Mouse (Mus musculus) kidney, embryonic 14.5 days (tissue): Measurements from ENCODE around the gene Ap1g2. TPM values are rescaled to one million over a fixed set of nuclear protein-coding genes. Genes with fewer than 3 reads are reported as not detected.

ENCODE experiments used
- polyA plus RNA-seq: library from polyadenylated mRNA; unstranded; fragments of >200 nt; fragmentation: Nextera tagmentation; extraction: Ambion mirVana; gene quantifications from 2 replicates; pipeline ENCODE4 v1.2.1, GENCODE M21; 2014

Gene Ap1g2
- polyA plus RNA-seq, 1 experiment from 2014 or later, result 17.8 TPM

Other genes starting within 250 kb of the Ap1g2 start
- 10.3 and 19.1 TPM in 2 replicates for gene Homez, start 235.6 kb downstream of the Ap1g2 start, polyA plus RNA-seq
- 2.9 and 4.5 TPM in 2 replicates for gene Ppp1r3e, start 229.0 kb downstream of the Ap1g2 start, polyA plus RNA-seq
- gene Bcl2l2, start 223.2 kb downstream of the Ap1g2 start, polyA plus RNA-seq, result 5.3 and 6.1 TPM in 2 replicates
- gene Gm20521, start 223.2 kb downstream of the Ap1g2 start, polyA plus RNA-seq, result 0.44 TPM in 1 of 2 replicates, not detected in the other
- 178 and 227 TPM in 2 replicates for gene Pabpn1, start 214.1 kb downstream of the Ap1g2 start, polyA plus RNA-seq
- 41.0 and 58.9 TPM in 2 replicates for gene Slc22a17, start 193.5 kb downstream of the Ap1g2 start, polyA plus RNA-seq
- 26.2 and 33.8 TPM in 2 replicates for gene Efs, start 180.5 kb downstream of the Ap1g2 start, polyA plus RNA-seq
- gene Il25, start 173.9 kb downstream of the Ap1g2 start, polyA plus RNA-seq, result 0.24 TPM in 1 of 2 replicates, not detected in the other
- 0.89 and 3.3 TPM in 2 replicates for gene Cmtm5, start 170.3 kb downstream of the Ap1g2 start, polyA plus RNA-seq
- 0.30 and 0.54 TPM in 2 replicates for gene Myh6, start 139.7 kb downstream of the Ap1g2 start, polyA plus RNA-seq
- not detected in 2 replicates for gene Gm17428, start 129.7 kb downstream of the Ap1g2 start, polyA plus RNA-seq
- gene Myh7, start 112.0 kb downstream of the Ap1g2 start, polyA plus RNA-seq, result 0.11 and 2.0 TPM in 2 replicates
- gene Ngdn, start 91.1 kb downstream of the Ap1g2 start, polyA plus RNA-seq, result 80.8 and 109 TPM in 2 replicates
- 5.8 and 6.4 TPM in 2 replicates for gene Zfhx2, start 14.3 kb downstream of the Ap1g2 start, polyA plus RNA-seq
- 14.5 and 21.8 TPM in 2 replicates for gene Thtpa, start 11.8 kb downstream of the Ap1g2 start, polyA plus RNA-seq
- gene Jph4, start 10.3 kb upstream of the Ap1g2 start, polyA plus RNA-seq, result 0.43 and 0.55 TPM in 2 replicates
- 0.22 TPM in 1 of 2 replicates, not detected in the other for gene Dhrs2, start 115.4 kb upstream of the Ap1g2 start, polyA plus RNA-seq